Mouse (Mus musculus) liver, adult 2 months (tissue): ENCODE data around the gene Esp3.
"Not testable (repeated sequence)": the region's sequence is repeated elsewhere in the genome, so short reads cannot be mapped to it uniquely, and the experiment has no call there.

ENCODE experiments used
- CTCF ChIP-seq: fragments of 200-500 bp; IDR thresholded peaks from 2 replicates; pipeline ENCODE4 v1.5.1; 2011; ENCODE audit warnings: low read depth, low read length, control low read depth
- POLR2A ChIP-seq: fragments of 200-500 bp; IDR thresholded peaks from 2 replicates; pipeline ENCODE4 v1.6.1; 2011; ENCODE audit warnings: low read length, control low read depth; ENCODE audit not compliant: insufficient read depth; ENCODE audit errors: extremely low read depth

DNA sequence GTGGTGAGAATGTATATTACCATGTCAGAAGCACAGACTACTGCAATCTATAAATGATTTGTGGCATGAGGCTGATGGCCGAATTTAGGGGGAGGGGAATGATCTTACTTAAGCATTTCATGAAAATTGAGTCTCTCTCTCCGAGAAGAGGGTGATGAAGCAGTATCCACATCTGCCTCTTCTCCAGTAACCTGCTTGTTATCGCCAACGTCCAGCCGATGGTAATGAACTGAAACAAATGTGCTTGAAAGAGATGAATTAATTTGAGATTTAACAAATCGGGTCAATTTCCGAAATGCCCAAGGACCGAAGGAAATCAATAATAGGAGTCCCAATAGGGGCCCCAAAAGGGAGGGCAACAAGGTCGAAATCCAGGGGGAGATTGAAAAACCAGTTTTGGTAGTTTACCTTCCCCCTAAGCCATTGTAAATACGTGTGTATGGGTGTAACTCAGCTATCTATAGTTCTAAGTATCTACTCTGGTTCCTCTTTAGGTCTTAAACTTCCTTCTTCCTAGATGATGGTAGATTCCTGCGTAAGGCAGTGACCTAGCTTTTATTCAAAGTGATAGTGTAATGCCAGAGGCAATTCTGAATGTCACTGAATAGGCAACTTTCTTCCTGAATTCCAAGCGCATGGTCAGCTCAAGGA lies 31.4 kb downstream of the Esp3 start:
- TF ChIP-seq CTCF, POLR2A: not testable (repeated sequence)
